Mouse (Mus musculus): Measurements from ENCODE around the gene Scai. TPM values are rescaled to one million over a fixed set of nuclear protein-coding genes. Genes with fewer than 3 reads are reported as not detected.
"Not testable (repeated sequence)": the region's sequence is repeated elsewhere in the genome, so short reads cannot be mapped to it uniquely, and the experiment has no call there.

The Scai gene
- polyA plus RNA-seq (2014; fragmentation: Nextera tagmentation; extraction: Ambion mirVana) = 7.7 and 12.4 TPM in 2 replicates

DNA sequence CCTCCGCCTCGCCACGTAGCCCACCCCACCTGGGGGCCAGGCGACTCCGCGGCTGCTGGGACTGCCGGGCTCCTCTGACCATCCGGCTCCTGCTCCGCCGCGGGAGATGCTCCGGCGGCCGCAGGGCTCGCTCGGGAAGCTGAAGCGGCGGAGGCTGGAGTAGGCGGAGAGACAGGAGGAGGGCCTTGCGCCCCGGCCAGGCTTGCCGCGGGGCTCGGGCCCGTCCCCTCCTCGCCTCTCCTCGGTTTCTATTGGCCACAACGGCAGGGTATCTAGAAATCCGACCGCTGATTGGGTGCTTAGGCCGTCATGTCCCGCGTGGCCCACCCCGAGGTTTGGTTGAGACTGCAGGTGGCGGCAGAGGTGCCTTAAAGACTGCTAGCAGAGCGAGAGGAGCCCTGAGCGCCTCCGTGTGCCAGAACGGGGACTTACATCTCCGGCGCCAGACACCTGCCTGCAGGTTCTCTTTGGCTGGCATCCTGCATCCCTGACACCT is at the start of gene Scai:
Scai (minus strand) TSS at position 174 of the 496 bp plus-strand sequence.
- Histone ChIP-seq H3K9ac (ENCODE audit: low read length) (peak within 1 kb of the TSS; percentile 70), H3K9me3 (ENCODE audit: control insufficient read depth, low read length) (no peaks in the 10 kb centered on the region), H3K4me1 (ENCODE audit: control insufficient read depth, insufficient read depth, low read length) (peaks cover 9% of the 10 kb centered on the region; the same call in 1 of the 2 replicates), H3K4me3 (ENCODE audit: low read depth, low read length) (peak within 1 kb of the TSS; percentile 49), H3K27ac (ENCODE audit: low read depth, low read length) (peak within 1 kb of the TSS; percentile 80), H3K27me3 (ENCODE audit: control insufficient read depth, insufficient read depth, low read length) (no peaks in the 10 kb centered on the region), H3K4me2 (ENCODE audit: low read depth) (peak within 1 kb of the TSS; percentile 74), H3K36me3 (ENCODE audit: control insufficient read depth, insufficient read depth, low read length) (peaks cover 2% of the 10 kb centered on the region; the same call in 1 of the 2 replicates)
- under 1% methylated on average over 39 of the region's 41 CpGs for WGBS
- ATAC-seq (ENCODE audit: insufficient read depth, low FRiP score, low TSS enrichment) = peak; percentile 99
- DNase-seq (ENCODE audit: low spot score) = peak; percentile 97

DNA sequence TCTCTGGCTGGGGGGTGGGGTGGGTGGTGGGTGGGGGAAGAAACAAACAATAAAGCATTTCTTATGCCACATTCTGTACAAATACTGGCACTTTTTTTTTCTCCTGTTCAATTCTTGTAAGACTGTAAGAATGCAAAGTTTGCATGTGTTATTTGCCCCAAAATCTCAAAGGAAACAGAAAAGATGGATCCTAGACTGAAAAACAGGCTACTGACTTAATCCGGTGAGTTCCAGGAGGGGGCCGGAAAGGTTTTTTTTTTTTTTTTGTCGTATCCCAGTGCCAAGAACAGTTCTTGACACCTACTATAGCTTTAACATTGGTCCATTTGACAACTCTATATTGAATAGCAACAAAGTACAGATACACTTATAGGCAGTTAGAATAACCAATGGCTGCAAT is 36.2 kb upstream of the Scai start:
- Histone ChIP-seq H3K4me3 (ENCODE audit: low read depth, low read length) (peak overlapping the region; percentile 65), H3K9ac (ENCODE audit: low read length) (no peak overlapping the region), H3K9me3 (ENCODE audit: control insufficient read depth, low read length) (no peaks in the 10 kb centered on the region), H3K27me3 (ENCODE audit: control insufficient read depth, insufficient read depth, low read length) (no peaks in the 10 kb centered on the region), H3K36me3 (ENCODE audit: control insufficient read depth, insufficient read depth, low read length) (no peaks in the 10 kb centered on the region), H3K4me2 (ENCODE audit: low read depth) (peak overlapping the region; percentile 40), H3K27ac (ENCODE audit: low read depth, low read length) (no peak overlapping the region), H3K4me1 (ENCODE audit: control insufficient read depth, insufficient read depth, low read length) (peaks cover 2% of the 10 kb centered on the region; the same call in 1 of the 2 replicates)
- ATAC-seq (ENCODE audit: insufficient read depth, low FRiP score, low TSS enrichment) (peak; percentile 10; the same call in 1 of the 2 replicates), DNase-seq (ENCODE audit: low spot score) (no peak)
- 24% methylated on average over 3 of the region's 3 CpGs for WGBS

DNA sequence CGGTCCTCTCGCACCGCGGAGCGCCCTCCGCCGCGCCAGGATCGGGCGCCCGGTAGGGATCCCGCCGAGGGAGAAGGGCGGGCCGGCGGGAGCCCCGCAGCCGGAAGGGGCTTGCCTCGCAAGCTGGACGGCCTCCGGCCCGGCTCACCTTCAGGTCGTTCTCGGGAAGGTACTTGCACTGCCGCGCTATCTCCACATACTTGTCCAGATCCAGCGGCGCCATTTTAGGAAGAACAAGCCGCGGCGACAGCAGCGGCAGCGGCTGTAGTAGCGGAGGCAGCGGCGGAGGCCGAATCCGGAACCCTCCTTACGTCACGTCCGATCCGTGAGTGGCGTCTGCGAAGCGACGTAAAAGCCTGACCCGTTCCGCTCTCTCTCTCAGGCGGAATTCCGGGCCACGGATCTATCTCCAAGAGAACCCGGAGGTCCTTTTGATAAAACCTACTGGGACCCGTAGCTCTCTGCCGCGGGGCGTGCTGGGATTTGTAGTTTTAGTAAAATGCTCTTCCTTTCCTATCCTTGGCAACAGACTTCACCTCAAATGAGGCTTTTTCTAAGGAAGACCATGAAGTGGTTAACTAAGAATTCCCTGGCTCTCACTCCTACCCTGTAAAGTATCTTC is 35.6 kb upstream of the Scai start, which contains the start of gene Ppp6c:
Ppp6c (minus strand) TSS at position 433 of the 622 bp plus-strand sequence.
- Histone ChIP-seq H3K9me3 (ENCODE audit: control insufficient read depth, low read length) (no peaks in the 10 kb centered on the region), H3K4me3 (ENCODE audit: low read depth, low read length) (peak within 1 kb of the TSS; percentile 65), H3K4me1 (ENCODE audit: control insufficient read depth, insufficient read depth, low read length) (peaks cover 2% of the 10 kb centered on the region; the same call in 1 of the 2 replicates), H3K27ac (ENCODE audit: low read depth, low read length) (peak within 1 kb of the TSS; percentile 84), H3K36me3 (ENCODE audit: control insufficient read depth, insufficient read depth, low read length) (no peaks in the 10 kb centered on the region), H3K9ac (ENCODE audit: low read length) (peak within 1 kb of the TSS; percentile 81), H3K27me3 (ENCODE audit: control insufficient read depth, insufficient read depth, low read length) (no peaks in the 10 kb centered on the region), H3K4me2 (ENCODE audit: low read depth) (peak within 1 kb of the TSS; percentile 67)
- 0% methylated on average over 56 of the region's 56 CpGs for WGBS
- DNase-seq (ENCODE audit: low spot score) = peak; percentile 93
- peak; percentile 97 for ATAC-seq (ENCODE audit: insufficient read depth, low FRiP score, low TSS enrichment)

DNA sequence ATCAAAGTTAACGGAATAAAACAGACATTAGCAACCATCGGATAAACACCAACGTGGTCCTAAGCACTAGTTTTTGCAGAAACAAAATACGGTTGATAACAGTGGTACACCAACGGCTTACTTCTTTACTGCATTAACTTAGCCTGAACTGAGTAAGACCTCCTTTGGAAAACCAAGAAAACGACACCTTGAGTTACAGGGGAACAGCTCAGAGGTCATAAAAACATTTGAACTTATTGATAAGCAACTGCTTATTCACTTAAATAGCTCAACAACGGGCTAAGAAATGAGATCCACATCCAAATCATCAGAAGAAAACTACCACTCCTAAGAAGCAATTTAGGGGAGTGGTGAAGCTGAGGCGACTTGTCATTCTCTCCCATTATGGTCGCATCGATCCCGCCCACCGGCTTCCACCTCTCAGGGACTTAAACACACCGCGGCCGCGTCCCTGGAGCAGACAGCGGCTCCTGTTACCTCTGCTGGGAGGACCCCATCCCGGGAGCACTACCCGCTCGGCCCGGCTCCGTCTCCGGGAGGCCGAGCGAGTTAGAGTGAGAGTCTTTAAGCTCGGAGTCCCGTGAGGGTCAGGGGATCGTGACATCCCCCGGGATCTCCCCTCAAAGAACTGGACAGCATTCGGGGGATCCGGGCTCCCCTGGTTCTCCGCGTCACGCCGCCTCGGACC is 34.9 kb upstream of the Scai start:
- H3K36me3 ChIP-seq (ENCODE audit: control insufficient read depth, insufficient read depth, low read length); H3K9me3 ChIP-seq (ENCODE audit: control insufficient read depth, low read length); H3K27me3 ChIP-seq (ENCODE audit: control insufficient read depth, insufficient read depth, low read length); H3K4me1 ChIP-seq (ENCODE audit: control insufficient read depth, insufficient read depth, low read length): not testable (repeated sequence)
- peak overlapping the region; percentile 67 for H3K4me2 ChIP-seq (ENCODE audit: low read depth)
- H3K9ac ChIP-seq (ENCODE audit: low read length) = peak overlapping the region; percentile 81
- peak overlapping the region; percentile 65 for H3K4me3 ChIP-seq (ENCODE audit: low read depth, low read length)
- WGBS = 5% methylated on average over 25 of the region's 36 CpGs
- DNase-seq (ENCODE audit: low spot score) = peak; percentile 36
- H3K27ac ChIP-seq (ENCODE audit: low read depth, low read length) = peak overlapping the region; percentile 84
- peak; percentile 42 for ATAC-seq (ENCODE audit: insufficient read depth, low FRiP score, low TSS enrichment)

DNA sequence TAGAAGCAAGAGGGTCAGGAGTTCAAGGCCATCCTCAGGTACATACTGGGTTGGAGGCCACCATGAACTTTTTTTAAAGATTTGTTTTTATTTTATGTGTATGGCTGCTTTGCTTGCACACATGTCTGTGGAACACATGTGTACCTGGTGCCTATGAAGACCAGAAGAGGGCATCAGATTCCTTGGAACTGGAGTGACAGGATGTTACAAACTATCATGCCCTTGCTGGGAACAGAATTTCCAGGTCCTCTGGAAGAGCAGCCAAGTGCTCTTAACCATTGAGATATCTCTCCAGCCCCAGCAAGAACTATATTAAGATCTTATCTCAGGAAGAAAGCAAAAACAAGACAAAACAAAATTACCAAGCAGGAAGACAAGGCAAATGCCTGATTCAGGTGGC is 34.1 kb upstream of the Scai start:
- no peak overlapping the region for H3K9ac ChIP-seq (ENCODE audit: low read length)
- no peak overlapping the region for H3K4me3 ChIP-seq (ENCODE audit: low read depth, low read length)
- DNase-seq (ENCODE audit: low spot score) (no peak), ATAC-seq (ENCODE audit: insufficient read depth, low FRiP score, low TSS enrichment) (no peak)
- no peak overlapping the region for H3K27ac ChIP-seq (ENCODE audit: low read depth, low read length)
- no peaks in the 10 kb centered on the region for H3K27me3 ChIP-seq (ENCODE audit: control insufficient read depth, insufficient read depth, low read length)
- H3K4me1 ChIP-seq (ENCODE audit: control insufficient read depth, insufficient read depth, low read length) = peaks cover 2% of the 10 kb centered on the region; the same call in 1 of the 2 replicates
- no peaks in the 10 kb centered on the region for H3K36me3 ChIP-seq (ENCODE audit: control insufficient read depth, insufficient read depth, low read length)
- H3K9me3 ChIP-seq (ENCODE audit: control insufficient read depth, low read length) = no peaks in the 10 kb centered on the region
- H3K4me2 ChIP-seq (ENCODE audit: low read depth) = peak overlapping the region; percentile 67

DNA sequence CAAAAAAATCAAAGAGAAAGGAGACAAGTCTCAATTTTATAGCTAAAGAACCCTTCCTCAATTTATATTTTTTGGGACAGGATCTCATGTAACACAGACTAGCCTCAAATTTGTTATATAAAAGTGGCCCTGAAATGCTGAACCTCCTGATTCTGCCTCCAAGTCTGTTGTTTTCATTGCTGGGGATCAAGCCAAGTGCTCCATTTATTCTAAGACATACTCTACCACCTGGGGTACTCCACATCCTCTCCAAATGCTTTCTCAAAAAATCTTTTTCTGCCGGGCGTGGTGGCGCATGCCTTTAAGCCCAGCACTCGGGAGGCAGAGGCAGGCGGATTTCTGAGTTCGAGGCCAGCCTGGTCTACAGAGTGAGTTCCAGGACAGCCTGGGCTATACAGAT is 29.5 kb upstream of the Scai start:
- H3K27me3 ChIP-seq (ENCODE audit: control insufficient read depth, insufficient read depth, low read length) = no peaks in the 10 kb centered on the region
- 96% methylated on average over 6 of the region's 6 CpGs for WGBS
- no peaks in the 10 kb centered on the region for H3K36me3 ChIP-seq (ENCODE audit: control insufficient read depth, insufficient read depth, low read length)
- H3K27ac ChIP-seq (ENCODE audit: low read depth, low read length) = no peak overlapping the region
- H3K9ac ChIP-seq (ENCODE audit: low read length) = no peak overlapping the region
- no peak overlapping the region for H3K4me3 ChIP-seq (ENCODE audit: low read depth, low read length)
- H3K9me3 ChIP-seq (ENCODE audit: control insufficient read depth, low read length) = no peaks in the 10 kb centered on the region
- H3K4me2 ChIP-seq (ENCODE audit: low read depth) = no peak overlapping the region
- peaks cover 2% of the 10 kb centered on the region; the same call in 1 of the 2 replicates for H3K4me1 ChIP-seq (ENCODE audit: control insufficient read depth, insufficient read depth, low read length)
- DNase-seq (ENCODE audit: low spot score) (no peak), ATAC-seq (ENCODE audit: insufficient read depth, low FRiP score, low TSS enrichment) (no peak)

DNA sequence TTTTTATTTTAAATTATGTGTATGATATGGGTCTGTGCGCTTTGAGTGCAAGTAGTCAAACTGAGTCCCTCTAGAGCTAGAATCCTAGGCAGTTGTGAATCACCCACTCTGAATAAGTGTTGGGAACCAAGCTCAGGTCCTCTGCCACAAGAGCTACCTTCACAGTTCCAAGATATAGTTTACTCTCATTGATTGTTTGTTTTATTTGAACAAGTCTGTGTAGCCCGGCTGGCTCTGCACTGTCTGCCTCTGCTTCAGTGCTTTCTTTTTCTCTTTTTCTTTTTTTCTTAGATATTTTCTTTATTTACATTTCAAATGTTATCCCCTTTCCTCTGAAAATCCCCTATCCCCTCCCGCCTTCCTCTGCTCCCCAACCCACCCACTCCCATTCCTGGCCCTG is 28.5 kb upstream of the Scai start:
- no peaks in the 10 kb centered on the region for H3K4me1 ChIP-seq (ENCODE audit: control insufficient read depth, insufficient read depth, low read length)
- H3K4me3 ChIP-seq (ENCODE audit: low read depth, low read length) = no peak overlapping the region
- no peak overlapping the region for H3K9ac ChIP-seq (ENCODE audit: low read length)
- no peaks in the 10 kb centered on the region for H3K9me3 ChIP-seq (ENCODE audit: control insufficient read depth, low read length)
- WGBS = 95% methylated on average over 3 of the region's 3 CpGs
- H3K36me3 ChIP-seq (ENCODE audit: control insufficient read depth, insufficient read depth, low read length) = no peaks in the 10 kb centered on the region
- DNase-seq (ENCODE audit: low spot score) (no peak), ATAC-seq (ENCODE audit: insufficient read depth, low FRiP score, low TSS enrichment) (no peak)
- H3K27ac ChIP-seq (ENCODE audit: low read depth, low read length) = no peak overlapping the region
- no peaks in the 10 kb centered on the region for H3K27me3 ChIP-seq (ENCODE audit: control insufficient read depth, insufficient read depth, low read length)
- no peak overlapping the region for H3K4me2 ChIP-seq (ENCODE audit: low read depth)

DNA sequence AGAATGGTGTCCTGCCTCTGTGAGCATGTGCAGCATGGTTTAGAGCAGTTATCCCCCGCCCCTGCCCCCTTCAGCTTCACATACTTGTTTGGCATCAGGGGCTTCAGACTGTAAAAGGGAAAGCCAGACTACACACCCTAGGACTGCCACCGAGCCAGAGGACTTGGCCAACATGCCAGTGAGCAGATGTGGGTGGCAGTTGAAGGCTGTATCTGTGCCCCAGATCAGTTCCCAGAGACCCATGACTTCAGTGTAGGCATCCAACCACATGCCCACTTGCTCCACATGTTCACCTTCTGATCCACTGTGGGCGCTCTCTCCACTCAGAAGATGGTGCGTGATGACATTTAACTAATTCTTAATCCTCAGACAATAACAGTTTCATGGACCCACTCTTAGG is 26.6 kb upstream of the Scai start:
- no peak overlapping the region for H3K4me2 ChIP-seq (ENCODE audit: low read depth)
- no peaks in the 10 kb centered on the region for H3K27me3 ChIP-seq (ENCODE audit: control insufficient read depth, insufficient read depth, low read length)
- H3K9me3 ChIP-seq (ENCODE audit: control insufficient read depth, low read length) = no peaks in the 10 kb centered on the region
- no peaks in the 10 kb centered on the region for H3K4me1 ChIP-seq (ENCODE audit: control insufficient read depth, insufficient read depth, low read length)
- H3K4me3 ChIP-seq (ENCODE audit: low read depth, low read length) = no peak overlapping the region
- ATAC-seq (ENCODE audit: insufficient read depth, low FRiP score, low TSS enrichment) = no peak
- 97% methylated on average over 4 of the region's 4 CpGs for WGBS
- no peak overlapping the region for H3K9ac ChIP-seq (ENCODE audit: low read length)
- H3K27ac ChIP-seq (ENCODE audit: low read depth, low read length) = no peak overlapping the region
- no peak for DNase-seq (ENCODE audit: low spot score)
- H3K36me3 ChIP-seq (ENCODE audit: control insufficient read depth, insufficient read depth, low read length) = no peaks in the 10 kb centered on the region

All from neural tube, embryonic 11.5 days (tissue).